Mouse (Mus musculus) brain, embryonic 14.5 days (tissue): ENCODE results near the gene Frrs1l. TPM values are rescaled to one million over a fixed set of nuclear protein-coding genes. Genes with fewer than 3 reads are reported as not detected.
A peak's percentile ranks its signal among the peaks of the same experiment; 100 is the strongest.

Experiments
- DNase-seq: peaks from one replicate; pipeline ENCODE4 v3.0.0-alpha.2; 2011; ENCODE audit warnings: low read depth
- CTCF ChIP-seq: fragments of 200-500 bp; IDR thresholded peaks from 2 replicates; pipeline ENCODE4 v1.5.1; 2012; ENCODE audit warnings: inconsistent platforms, mild to moderate bottlenecking, moderate library complexity, borderline replicate concordance; ENCODE audit not compliant: insufficient read depth, insufficient read length; ENCODE audit errors: extremely low read depth
- POLR2A ChIP-seq: fragments of 200-500 bp; IDR thresholded peaks from 2 replicates; pipeline ENCODE4 v1.6.1; 2012; ENCODE audit warnings: mild to moderate bottlenecking, inconsistent platforms, borderline replicate concordance; ENCODE audit not compliant: poor library complexity, insufficient read depth, insufficient read length, severe bottlenecking; ENCODE audit errors: extremely low read depth
- polyA plus RNA-seq: library from polyadenylated mRNA; depleted of rRNA; stranded (reverse); fragments of >200 nt; gene quantifications from 2 replicates; pipeline ENCODE4 v1.2.3, GENCODE M21; 2012

Frrs1l gene
- polyA plus RNA-seq, 1 experiment: 15.1 TPM

GRCm38 (mm10) chr4:56953235-56953634 lies 37.0 kb downstream of the Frrs1l start:
- TF ChIP-seq POLR2A (no peak), CTCF (no peak)
- no peak for DNase-seq

DNA sequence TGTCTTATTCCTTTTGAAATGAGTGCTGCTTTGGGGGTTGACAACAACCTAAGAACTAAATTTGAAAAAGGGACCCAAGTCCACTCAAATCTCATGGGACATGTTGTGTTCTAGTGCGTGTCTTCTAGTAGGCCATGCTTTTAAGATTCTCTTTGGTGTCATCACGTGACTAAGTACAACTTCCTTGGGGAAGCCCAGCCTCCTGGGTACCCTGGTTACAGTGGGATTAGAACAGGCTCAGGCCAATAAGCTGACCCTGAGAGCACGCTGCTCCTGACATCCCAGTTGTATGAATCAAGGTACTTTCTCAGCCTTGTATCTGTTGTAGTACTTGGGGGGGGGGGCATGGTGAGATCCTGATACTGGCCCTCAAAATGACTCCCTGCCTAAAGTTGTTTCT lies 38.5 kb downstream of the Frrs1l start:
- TF ChIP-seq CTCF (no peak), POLR2A (no peak)
- no peak for DNase-seq

GRCm38 (mm10) chr4:56949494-56949893 lies 40.7 kb downstream of the Frrs1l start:
- DNase-seq: no peak
- TF ChIP-seq CTCF (no peak), POLR2A (no peak)

DNA sequence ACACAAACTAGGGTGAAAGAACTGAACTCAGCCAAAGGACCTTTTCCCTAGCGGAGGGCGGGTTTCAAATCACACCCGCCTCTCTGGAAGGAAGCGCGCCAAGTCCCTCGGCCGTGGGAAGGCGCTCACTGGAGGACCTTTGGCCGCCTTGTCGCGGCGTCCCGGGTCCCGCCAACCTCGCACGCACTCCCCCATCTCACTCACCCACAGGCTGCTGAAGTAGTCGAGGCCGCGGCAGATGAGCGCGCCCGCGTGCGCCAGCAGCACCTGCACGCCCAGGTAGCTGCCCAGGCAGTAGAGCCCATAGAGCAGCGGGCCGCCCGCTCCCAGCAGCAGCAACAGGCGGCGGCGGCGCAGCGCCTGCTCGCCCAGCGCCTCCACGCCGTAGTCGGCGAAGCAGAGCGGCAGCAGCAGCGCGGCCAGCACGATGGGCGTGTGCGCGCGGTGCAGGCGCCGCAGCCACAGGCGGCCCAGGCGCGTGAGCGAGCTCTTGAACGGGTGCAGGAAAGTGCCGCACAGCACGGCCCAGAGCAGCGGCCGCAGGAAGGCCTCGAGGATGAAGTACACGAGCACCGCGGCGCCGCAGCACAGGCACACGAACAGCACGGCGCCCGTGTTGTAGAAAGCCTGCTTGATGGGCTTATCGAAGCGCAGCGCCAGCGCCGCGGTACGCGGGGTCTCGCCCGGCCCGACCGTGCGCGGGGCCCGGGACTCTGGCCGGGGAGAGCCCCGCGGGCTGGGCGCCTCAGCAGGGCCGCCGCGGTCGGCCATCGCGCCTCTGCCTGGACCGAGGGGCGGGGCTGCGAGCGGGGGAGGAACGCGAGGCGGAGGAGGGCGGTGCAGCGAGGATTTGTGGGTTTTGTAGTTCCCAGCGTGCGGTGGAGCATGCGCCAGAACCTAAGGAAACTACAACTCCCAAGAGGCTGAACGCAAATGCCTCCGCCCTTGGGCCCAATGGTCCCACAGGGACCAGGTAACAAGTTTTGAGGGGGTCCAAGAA lies 43.2 kb downstream of the Frrs1l start, which contains the start of gene Tmem245:
Gene Tmem245 (minus strand): TSS at position 797 of the 1,000 bp plus-strand sequence.
- peak; percentile 98 for DNase-seq
- TF ChIP-seq CTCF (no peak), POLR2A (peak; percentile 94)

DNA sequence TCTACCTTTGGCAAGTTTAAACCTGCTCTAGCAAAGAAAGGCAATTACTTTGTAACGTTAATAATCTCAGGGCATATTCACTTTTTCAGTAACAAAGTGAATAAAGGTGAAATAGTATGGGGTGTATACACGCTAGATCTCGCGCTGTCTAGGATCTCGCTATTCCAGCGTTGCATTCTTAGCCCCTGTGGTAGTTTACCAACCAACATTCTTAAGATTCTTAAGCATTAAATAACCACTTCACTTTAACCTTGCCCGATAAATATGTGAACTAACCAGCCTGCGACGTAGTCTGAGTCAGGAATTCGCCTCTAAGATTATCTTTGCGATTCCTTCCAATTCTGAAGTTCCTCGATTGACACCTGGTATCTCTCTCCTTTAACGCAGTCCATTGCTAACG lies 44.0 kb downstream of the Frrs1l start:
- TF ChIP-seq CTCF: no peak
- TF ChIP-seq POLR2A: no peak
- DNase-seq: no peak

DNA sequence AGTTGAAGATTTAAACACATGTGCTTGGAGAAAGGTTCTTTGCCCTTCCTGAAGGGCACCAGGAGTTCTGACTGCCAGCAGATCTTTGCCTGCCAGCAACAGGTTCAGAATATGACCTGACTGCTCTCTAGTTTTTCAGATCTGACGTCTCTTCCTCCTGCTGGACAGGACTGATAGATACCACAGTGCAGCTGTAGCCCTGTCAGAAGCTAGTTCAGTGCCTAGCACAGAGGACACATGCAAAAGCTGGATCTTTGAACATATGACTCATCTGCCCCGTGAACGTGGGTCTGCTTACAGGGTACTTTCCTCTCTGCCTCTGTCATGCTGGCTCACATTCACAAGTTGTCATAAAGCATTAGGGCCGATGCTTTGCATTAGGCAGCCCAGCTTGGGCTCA lies 45.9 kb downstream of the Frrs1l start:
- TF ChIP-seq POLR2A (no peak), CTCF (no peak)
- no peak for DNase-seq

- TF ChIP-seq CTCF (no peak), POLR2A (no peak)
Measured at GRCm38 (mm10) chr4:56943258-56943657, 46.9 kb downstream of the Frrs1l start.

GRCm38 (mm10) chr4:56942567-56942966 lies 47.6 kb downstream of the Frrs1l start:
- no peak for DNase-seq
- TF ChIP-seq CTCF (no peak), POLR2A (no peak)

More at GRCm38 (mm10) chr4:56943258-56943657, 46.9 kb downstream of the Frrs1l start:
- DNase-seq: no peak

GRCm38 (mm10) chr4:56941481-56941880 lies 48.7 kb downstream of the Frrs1l start:
- no peak for TF ChIP-seq POLR2A
- no peak for TF ChIP-seq CTCF
- no peak for DNase-seq

GRCm38 (mm10) chr4:56937136-56937535 lies 53.1 kb downstream of the Frrs1l start:
- TF ChIP-seq CTCF (no peak), POLR2A (no peak)
- DNase-seq: no peak

GRCm38 (mm10) chr4:56935327-56935726 lies 54.9 kb downstream of the Frrs1l start:
- no peak for DNase-seq
- no peak for TF ChIP-seq POLR2A
- TF ChIP-seq CTCF: no peak

GRCm38 (mm10) chr4:56933154-56933553 lies 57.0 kb downstream of the Frrs1l start:
- TF ChIP-seq POLR2A: no peak
- no peak for TF ChIP-seq CTCF
- DNase-seq: no peak

GRCm38 (mm10) chr4:56932096-56932495 lies 58.1 kb downstream of the Frrs1l start:
- no peak for DNase-seq
- TF ChIP-seq CTCF (no peak), POLR2A (no peak)
